Mouse (Mus musculus) MEL (cell line): ENCODE results near the gene Tppp2. TPM values are rescaled to one million over a fixed set of nuclear protein-coding genes. Genes with fewer than 3 reads are reported as not detected.
"Not testable (repeated sequence)": the region's sequence is repeated elsewhere in the genome, so short reads cannot be mapped to it uniquely, and the experiment has no call there.

Experiments used
- DNase-seq: peaks from one replicate; pipeline ENCODE4 v3.0.0; 2011; ENCODE audit warnings: low read depth, low spot score
- H3K27ac ChIP-seq: 2 replicates; pipeline ENCODE4 v1.5.1; 2012; ENCODE audit warnings: low read depth, mild to moderate bottlenecking, control low read depth, low read length, moderate library complexity; ENCODE audit not compliant: control insufficient read depth
- H3K27me3 ChIP-seq, 2 experiments: fragments of 150-350 bp in 1 of 2; sonication (generic) in 1 of 2; 2 replicates each; pipeline ENCODE4 v1.6.1; 2012; ENCODE audit warnings: low read length in 2 of 2, mild to moderate bottlenecking in 2 of 2, improper control_type of control experiment in 1 of 2, moderate library complexity in 1 of 2; ENCODE audit not compliant: insufficient read depth in 2 of 2, control insufficient read depth in 1 of 2
- H3K36me3 ChIP-seq, 2 experiments: 2 replicates each; pipeline ENCODE4 v1.6.1; 2012 to 2014; ENCODE audit warnings: low read length in 2 of 2, improper control_type of control experiment in 1 of 2, inconsistent platforms in 1 of 2, mild to moderate bottlenecking in 1 of 2; ENCODE audit not compliant: insufficient read depth in 2 of 2, control insufficient read depth in 1 of 2
- H3K4me1 ChIP-seq, 2 experiments: fragments of 150-350 bp in 1 of 2; sonication (generic) in 1 of 2; 2 replicates each; pipeline ENCODE4 v1.6.1; 2012; ENCODE audit warnings: low read length in 2 of 2, improper control_type of control experiment in 1 of 2, mild to moderate bottlenecking in 1 of 2; ENCODE audit not compliant: insufficient read depth in 2 of 2, control insufficient read depth in 1 of 2
- H3K4me3 ChIP-seq, 2 experiments: fragments of 150-350 bp in 1 of 2; sonication (generic) in 1 of 2; 2 replicates each; pipeline ENCODE4 v1.5.1; 2012; ENCODE audit warnings: low read depth in 2 of 2, low read length in 2 of 2, mild to moderate bottlenecking in 2 of 2, moderate library complexity in 2 of 2, control low read depth in 1 of 2, improper control_type of control experiment in 1 of 2; ENCODE audit not compliant: control insufficient read depth in 1 of 2, insufficient read depth in 1 of 2
- H3K79me2 ChIP-seq: 2 replicates; pipeline ENCODE4 v1.6.1; 2012; ENCODE audit warnings: mild to moderate bottlenecking, low read length, moderate library complexity; ENCODE audit not compliant: control insufficient read depth, poor library complexity, insufficient read depth
- H3K9ac ChIP-seq: 2 replicates; pipeline ENCODE4 v1.6.1; 2012; ENCODE audit warnings: low read depth, mild to moderate bottlenecking, control low read depth, low read length, moderate library complexity; ENCODE audit not compliant: control insufficient read depth, poor library complexity, severe bottlenecking
- H3K9me3 ChIP-seq: fragments of 150-350 bp; sonication (generic); replicated peaks from 2 replicates; pipeline ENCODE4 v1.6.1; 2012; ENCODE audit warnings: mild to moderate bottlenecking, low read length, improper control_type of control experiment, moderate library complexity; ENCODE audit not compliant: insufficient read depth
- CTCF ChIP-seq, 3 experiments: IDR thresholded peaks in 2 of 3; conservative IDR thresholded peaks in 1 of 3; 2 replicates each; pipeline ENCODE4 v1.5.1; 2011 to 2012; ENCODE audit warnings: low read length in 3 of 3, low read depth in 2 of 3, mild to moderate bottlenecking in 2 of 3, improper control_type of control experiment in 1 of 3, inconsistent platforms in 1 of 3, mixed read lengths in 1 of 3, moderate library complexity in 1 of 3; ENCODE audit not compliant: control insufficient read depth in 1 of 3, insufficient read depth in 1 of 3, poor library complexity in 1 of 3, severe bottlenecking in 1 of 3
- EP300 ChIP-seq, 2 experiments: IDR thresholded peaks; 2 replicates each; pipeline ENCODE4 v1.6.1; 2011; ENCODE audit warnings: improper control_type of control experiment in 2 of 2, low read length in 2 of 2, low read depth in 1 of 2, mild to moderate bottlenecking in 1 of 2
- GABPA ChIP-seq: IDR thresholded peaks from 2 replicates; pipeline ENCODE4 v1.6.1; 2012; ENCODE audit warnings: low read depth, mild to moderate bottlenecking, inconsistent platforms, low read length, improper control_type of control experiment, moderate library complexity
- HCFC1 ChIP-seq: IDR thresholded peaks from 2 replicates; pipeline ENCODE4 v1.6.1; 2012; ENCODE audit warnings: low read depth, mild to moderate bottlenecking, inconsistent platforms, low read length, improper control_type of control experiment, moderate library complexity
- JUND ChIP-seq: IDR thresholded peaks from 2 replicates; pipeline ENCODE4 v1.6.1; 2011; ENCODE audit warnings: low read depth, mild to moderate bottlenecking, improper control_type of control experiment, low read length
- MAFK ChIP-seq: IDR thresholded peaks from 2 replicates; pipeline ENCODE4 v1.6.1; 2011; ENCODE audit warnings: low read depth, mild to moderate bottlenecking, low read length, improper control_type of control experiment, borderline replicate concordance
- MAX ChIP-seq: IDR thresholded peaks from 2 replicates; pipeline ENCODE4 v1.6.1; 2011; ENCODE audit warnings: low read length, improper control_type of control experiment
- MAZ ChIP-seq: IDR thresholded peaks from 2 replicates; pipeline ENCODE4 v1.6.1; 2012; ENCODE audit warnings: low read depth, mild to moderate bottlenecking, inconsistent platforms, low read length, improper control_type of control experiment
- MYB ChIP-seq: IDR thresholded peaks from 2 replicates; pipeline ENCODE4 v1.6.1; 2011; ENCODE audit warnings: mild to moderate bottlenecking, low read depth, low read length, improper control_type of control experiment
- MYC ChIP-seq: IDR thresholded peaks from 2 replicates; pipeline ENCODE4 v1.6.1; 2011; ENCODE audit warnings: low read depth, mild to moderate bottlenecking, low read length, improper control_type of control experiment, moderate library complexity
- NRF1 ChIP-seq: IDR thresholded peaks from 2 replicates; pipeline ENCODE4 v1.6.1; 2014; ENCODE audit warnings: low read depth, mild to moderate bottlenecking, inconsistent platforms, low read length, improper control_type of control experiment, moderate library complexity; ENCODE audit not compliant: poor library complexity, insufficient read depth, severe bottlenecking
- POLR2A ChIP-seq, 2 experiments: IDR thresholded peaks; 2 replicates each; pipeline ENCODE4 v1.6.1; 2011 to 2012; ENCODE audit warnings: low read length in 2 of 2, mild to moderate bottlenecking in 2 of 2, control low read depth in 1 of 2, improper control_type of control experiment in 1 of 2, low read depth in 1 of 2, moderate library complexity in 1 of 2; ENCODE audit not compliant: control insufficient read depth in 1 of 2, insufficient read depth in 1 of 2, poor library complexity in 1 of 2
- POLR2AphosphoS2 ChIP-seq: IDR thresholded peaks from 2 replicates; pipeline ENCODE4 v1.6.1; 2011; ENCODE audit warnings: low read length, improper control_type of control experiment
- POLR2AphosphoS5 ChIP-seq: IDR thresholded peaks from 2 replicates; pipeline ENCODE4 v1.6.1; 2012; ENCODE audit warnings: low read depth, borderline replicate concordance, mild to moderate bottlenecking, inconsistent platforms, low read length, moderate library complexity, mixed read lengths
- RCOR1 ChIP-seq: IDR thresholded peaks from 2 replicates; pipeline ENCODE4 v1.6.1; 2012; ENCODE audit warnings: low read depth, mild to moderate bottlenecking, inconsistent platforms, low read length, improper control_type of control experiment
- SIN3A ChIP-seq: IDR thresholded peaks from 2 replicates; pipeline ENCODE4 v1.6.1; 2012; ENCODE audit warnings: low read length, improper control_type of control experiment, inconsistent platforms
- TBP ChIP-seq: IDR thresholded peaks from 2 replicates; pipeline ENCODE4 v1.8.0; 2011; ENCODE audit warnings: low read depth, low read length, improper control_type of control experiment
- TCF12 ChIP-seq: IDR thresholded peaks from 2 replicates; pipeline ENCODE4 v1.6.1; 2014; ENCODE audit warnings: low read depth, mild to moderate bottlenecking, inconsistent platforms, low read length, improper control_type of control experiment, moderate library complexity
- UBTF ChIP-seq: IDR thresholded peaks from 2 replicates; pipeline ENCODE4 v1.6.1; 2012; ENCODE audit warnings: low read depth, mild to moderate bottlenecking, inconsistent platforms, low read length, improper control_type of control experiment, moderate library complexity, borderline replicate concordance; ENCODE audit not compliant: insufficient read depth
- USF1 ChIP-seq: IDR thresholded peaks from 2 replicates; pipeline ENCODE4 v1.6.1; 2014; ENCODE audit warnings: low read depth, mild to moderate bottlenecking, inconsistent platforms, low read length, improper control_type of control experiment, moderate library complexity
- ZC3H11A ChIP-seq: IDR thresholded peaks from 2 replicates; pipeline ENCODE4 v1.6.1; 2012; ENCODE audit warnings: low read depth, mild to moderate bottlenecking, inconsistent platforms, low read length, improper control_type of control experiment
- ZNF384 ChIP-seq: IDR thresholded peaks from 2 replicates; pipeline ENCODE4 v1.6.1; 2012; ENCODE audit warnings: low read depth, mild to moderate bottlenecking, inconsistent platforms, low read length, improper control_type of control experiment
- polyA plus RNA-seq, 2 experiments: library from polyadenylated mRNA; stranded (reverse) in 1 of 2; unstranded in 1 of 2; fragments of >175 nt in 1 of 2; fragments of >200 nt in 1 of 2; gene quantifications; 2 replicates each; pipeline versions ENCODE4 v1.2.1 to v1.2.4; 2012; ENCODE audit warnings: low replicate concordance in 2 of 2, low read depth in 1 of 2; ENCODE audit not compliant: insufficient read length in 2 of 2, insufficient read depth in 1 of 2, missing spikeins in 1 of 2
- total RNA-seq: library from RNA; depleted of rRNA; stranded (reverse); fragments of 300-350 nt; gene quantifications from 2 replicates; pipeline ENCODE4 v1.2.3, GENCODE M21; 2012

The Tppp2 gene
- total and polyA plus RNA-seq, 3 experiments, result not detected

- TF ChIP-seq SIN3A (no peak), NRF1 (no peak), MYB (no peak), POLR2A (IDR thresholded peaks at IDR 0.05; ENCODE audit: control insufficient read depth in 1 of 2, insufficient read depth in 1 of 2, low read depth in 1 of 2, low read length in 2 of 2, poor library complexity in 1 of 2) (no peak), ZNF384 (no peak), CTCF (IDR thresholded peaks at IDR 0.05 in 2 of 3, conservative IDR thresholded peaks at IDR 0.05 in 1 of 3; ENCODE audit: control insufficient read depth in 1 of 3, insufficient read depth in 1 of 3, low read depth in 2 of 3, low read length in 3 of 3, poor library complexity in 1 of 3, severe bottlenecking in 1 of 3) (no peak), EP300 (IDR thresholded peaks at IDR 0.05; ENCODE audit: low read depth in 1 of 2, low read length in 2 of 2) (no peak), TBP (no peak), MAFK (no peak), GABPA (no peak), HCFC1 (no peak), UBTF (no peak), MAX (no peak)
- DNase-seq, result no peak
- H3K4me1 ChIP-seq, result no peaks in the 10 kb centered on the region
- H3K79me2 ChIP-seq, result no peaks in the 10 kb centered on the region
- H3K9me3 ChIP-seq, result no peaks in the 10 kb centered on the region
- no peak overlapping the region for H3K9ac ChIP-seq
- H3K27me3 ChIP-seq, result no peaks in the 10 kb centered on the region
- no peak overlapping the region for H3K27ac ChIP-seq
- no peaks in the 10 kb centered on the region for H3K36me3 ChIP-seq
- H3K4me3 ChIP-seq, result no peak overlapping the region
Measured at GRCm38 (mm10) chr14:51923492-51923891, 5.3 kb downstream of the Tppp2 start.

GRCm38 (mm10) chr14:51926930-51927329, 8.7 kb downstream of the Tppp2 start:
- H3K9ac ChIP-seq, H3K27me3 ChIP-seq, H3K27ac ChIP-seq, H3K4me3 ChIP-seq, DNase-seq, H3K4me1 ChIP-seq, H3K79me2 ChIP-seq, H3K9me3 ChIP-seq, H3K36me3 ChIP-seq: not testable (repeated sequence)

- H3K4me1 ChIP-seq, result no peaks in the 10 kb centered on the region
- no peak overlapping the region for H3K9ac ChIP-seq
- no peak for DNase-seq
- H3K9me3 ChIP-seq, result no peaks in the 10 kb centered on the region
- no peak overlapping the region for H3K27ac ChIP-seq
- no peaks in the 10 kb centered on the region for H3K36me3 ChIP-seq
- TF ChIP-seq MAZ (no peak), RCOR1 (no peak), MYC (no peak), ZC3H11A (no peak), POLR2AphosphoS5 (no peak), JUND (no peak), CTCF (IDR thresholded peaks at IDR 0.05 in 2 of 3, conservative IDR thresholded peaks at IDR 0.05 in 1 of 3; ENCODE audit: control insufficient read depth in 1 of 3, insufficient read depth in 1 of 3, low read depth in 2 of 3, low read length in 3 of 3, poor library complexity in 1 of 3, severe bottlenecking in 1 of 3) (no peak), EP300 (IDR thresholded peaks at IDR 0.05; ENCODE audit: low read depth in 1 of 2, low read length in 2 of 2) (no peak), TCF12 (no peak), TBP (no peak), HCFC1 (no peak), USF1 (no peak), POLR2AphosphoS2 (no peak), MAFK (no peak)
- H3K4me3 ChIP-seq, result peak overlapping the region in 1 of 2 experiments; percentile 49; a peak in 3 of 4 replicates
- H3K27me3 ChIP-seq, result no peaks in the 10 kb centered on the region
- H3K79me2 ChIP-seq, result no peaks in the 10 kb centered on the region
Measured at GRCm38 (mm10) chr14:51929309-51929943, 11.2 kb downstream of the Tppp2 start.
